Mouse (Mus musculus) CH12.LX (cell line): ENCODE measurements at regions not wholly inside any gene's neighbourhood (a gene's known extent, or its start where the extent isn't known, plus 50 kb on each side); places are given as distances from the start of the nearest gene placed in this dataset.

ENCODE experiments used
- CTCF ChIP-seq, 2 experiments: IDR thresholded peaks in 1 of 2; conservative IDR thresholded peaks in 1 of 2; 2 replicates each; pipeline ENCODE4 v1.5.1; 2011 to 2012; ENCODE audit warnings: low read depth in 2 of 2, low read length in 2 of 2, improper control_type of control experiment in 1 of 2, inconsistent platforms in 1 of 2, mild to moderate bottlenecking in 1 of 2, moderate library complexity in 1 of 2
- E2F4 ChIP-seq: IDR thresholded peaks from 2 replicates; pipeline ENCODE4 v1.6.1; 2011; ENCODE audit warnings: low read depth, low read length, improper control_type of control experiment; ENCODE audit not compliant: insufficient replicate concordance
- EP300 ChIP-seq: IDR thresholded peaks from 2 replicates; pipeline ENCODE4 v1.6.1; 2011; ENCODE audit warnings: low read length, improper control_type of control experiment
- HCFC1 ChIP-seq: IDR thresholded peaks from 2 replicates; pipeline ENCODE4 v1.6.1; 2012; ENCODE audit warnings: low read depth, mild to moderate bottlenecking, inconsistent platforms, low read length, improper control_type of control experiment
- MAX ChIP-seq: IDR thresholded peaks from 2 replicates; pipeline ENCODE4 v1.6.1; 2011; ENCODE audit warnings: low read length, improper control_type of control experiment
- POLR2A ChIP-seq: IDR thresholded peaks from 2 replicates; pipeline ENCODE4 v1.6.1; 2011; ENCODE audit warnings: low read depth, mild to moderate bottlenecking, improper control_type of control experiment, low read length
- RCOR1 ChIP-seq: conservative IDR thresholded peaks from 2 replicates; pipeline ENCODE4 v1.6.1; 2012; ENCODE audit warnings: low read depth, mild to moderate bottlenecking, inconsistent platforms, low read length, improper control_type of control experiment
- SIN3A ChIP-seq: IDR thresholded peaks from 2 replicates; pipeline ENCODE4 v1.6.1; 2012; ENCODE audit warnings: low read length, improper control_type of control experiment, inconsistent platforms
- ZNF384 ChIP-seq: IDR thresholded peaks from 2 replicates; pipeline ENCODE4 v1.6.1; 2012; ENCODE audit warnings: low read depth, low read length, improper control_type of control experiment, inconsistent platforms

- TF ChIP-seq ZNF384 (no peak), POLR2A (no peak), HCFC1 (no peak), EP300 (no peak), E2F4 (no peak), CTCF (conservative IDR thresholded peaks at IDR 0.05 in 1 of 2, IDR thresholded peaks at IDR 0.05 in 1 of 2; ENCODE audit: low read depth in 2 of 2, low read length in 2 of 2) (no peak), SIN3A (no peak), MAX (no peak), RCOR1 (no peak)
Observed at GRCm38 (mm10) chr7:133441169-133441568, 160.8 kb downstream of the Tex36 start.
